Mouse (Mus musculus): ENCODE data around the gene Krt80. TPM values are rescaled to one million over a fixed set of nuclear protein-coding genes. Genes with fewer than 3 reads are reported as not detected.
A peak's percentile ranks its signal among the peaks of the same experiment; 100 is the strongest.

Gene Krt80
- polyA plus RNA-seq, 1 experiment from 2014 or later = 63.0 TPM

- Histone ChIP-seq H3K27me3 (ENCODE audit: control insufficient read depth, insufficient read depth, low read length) (no peaks in the 10 kb centered on the region), H3K9me3 (ENCODE audit: control insufficient read depth, low read length) (no peaks in the 10 kb centered on the region), H3K4me3 (ENCODE audit: low read depth, low read length) (no peak overlapping the region), H3K9ac (ENCODE audit: low read length) (no peak overlapping the region), H3K4me2 (replicated peaks; ENCODE audit: low read depth) (no peak overlapping the region), H3K27ac (replicated peaks) (no peak overlapping the region), H3K4me1 (replicated peaks; ENCODE audit: control insufficient read depth, insufficient read depth) (no peaks in the 10 kb centered on the region), H3K36me3 (ENCODE audit: control insufficient read depth, insufficient read depth, low read length) (no peaks in the 10 kb centered on the region)
- DNase-seq (ENCODE audit: low spot score) (no peak), ATAC-seq (ENCODE audit: low FRiP score, low TSS enrichment) (no peak)
- no peak for TF ChIP-seq EP300 (optimal IDR thresholded peaks at IDR 0.05)
- TF ChIP-seq CTCF (IDR thresholded peaks at IDR 0.05; ENCODE audit: low read depth) = peak; percentile 13; the same call in 1 of the 2 replicates
- 59% methylated on average over 10 of the region's 10 CpGs for WGBS
Measured at GRCm38 (mm10) chr15:101352706-101353465, 17.1 kb downstream of the Krt80 start.

- Histone ChIP-seq H3K9ac (ENCODE audit: low read length) (no peak overlapping the region), H3K27ac (replicated peaks) (no peak overlapping the region), H3K4me3 (ENCODE audit: low read depth, low read length) (no peak overlapping the region), H3K9me3 (ENCODE audit: control insufficient read depth, low read length) (no peaks in the 10 kb centered on the region), H3K36me3 (ENCODE audit: control insufficient read depth, insufficient read depth, low read length) (no peaks in the 10 kb centered on the region), H3K4me2 (replicated peaks; ENCODE audit: low read depth) (no peak overlapping the region), H3K27me3 (ENCODE audit: control insufficient read depth, insufficient read depth, low read length) (no peaks in the 10 kb centered on the region), H3K4me1 (replicated peaks; ENCODE audit: control insufficient read depth, insufficient read depth) (no peaks in the 10 kb centered on the region)
- TF ChIP-seq EP300 (optimal IDR thresholded peaks at IDR 0.05) (no peak), CTCF (IDR thresholded peaks at IDR 0.05; ENCODE audit: low read depth) (no peak)
- DNase-seq (ENCODE audit: low spot score) = no peak
- 84% methylated on average over 13 of the region's 13 CpGs for WGBS
- no peak for ATAC-seq (ENCODE audit: low FRiP score, low TSS enrichment)
Measured at GRCm38 (mm10) chr15:101352047-101352446, 17.9 kb downstream of the Krt80 start.

- WGBS = 60% methylated on average over 5 of the region's 5 CpGs
- Histone ChIP-seq H3K9ac (ENCODE audit: low read length) (no peak overlapping the region), H3K36me3 (ENCODE audit: control insufficient read depth, insufficient read depth, low read length) (no peaks in the 10 kb centered on the region), H3K4me1 (replicated peaks; ENCODE audit: control insufficient read depth, insufficient read depth) (no peaks in the 10 kb centered on the region), H3K9me3 (ENCODE audit: control insufficient read depth, low read length) (no peaks in the 10 kb centered on the region), H3K4me2 (replicated peaks; ENCODE audit: low read depth) (no peak overlapping the region), H3K27me3 (ENCODE audit: control insufficient read depth, insufficient read depth, low read length) (no peaks in the 10 kb centered on the region), H3K27ac (replicated peaks) (no peak overlapping the region), H3K4me3 (ENCODE audit: low read depth, low read length) (no peak overlapping the region)
- no peak for ATAC-seq (ENCODE audit: low FRiP score, low TSS enrichment)
- DNase-seq (ENCODE audit: low spot score) = peak; percentile 78
- no peak for TF ChIP-seq EP300 (optimal IDR thresholded peaks at IDR 0.05)
- TF ChIP-seq CTCF (IDR thresholded peaks at IDR 0.05; ENCODE audit: low read depth) = peak; percentile 87
Measured at GRCm38 (mm10) chr15:101341797-101342515, 28.0 kb downstream of the Krt80 start.

GRCm38 (mm10) chr15:101339537-101339936 is 30.4 kb downstream of the Krt80 start:
- TF ChIP-seq EP300 (optimal IDR thresholded peaks at IDR 0.05) = no peak
- TF ChIP-seq CTCF (IDR thresholded peaks at IDR 0.05; ENCODE audit: low read depth) = peak; percentile 100
- H3K36me3 ChIP-seq (ENCODE audit: control insufficient read depth, insufficient read depth, low read length) = no peaks in the 10 kb centered on the region
- H3K27me3 ChIP-seq (ENCODE audit: control insufficient read depth, insufficient read depth, low read length) = no peaks in the 10 kb centered on the region
- peak overlapping the region; percentile 58 for H3K27ac ChIP-seq (replicated peaks)
- WGBS = 0% methylated on average over 2 of the region's 2 CpGs
- H3K4me1 ChIP-seq (replicated peaks; ENCODE audit: control insufficient read depth, insufficient read depth) = no peaks in the 10 kb centered on the region
- H3K4me2 ChIP-seq (replicated peaks; ENCODE audit: low read depth) = no peak overlapping the region
- no peak overlapping the region for H3K4me3 ChIP-seq (ENCODE audit: low read depth, low read length)
- DNase-seq (ENCODE audit: low spot score) (peak; percentile 92), ATAC-seq (ENCODE audit: low FRiP score, low TSS enrichment) (peak; percentile 82)
- no peak overlapping the region for H3K9ac ChIP-seq (ENCODE audit: low read length)
- no peaks in the 10 kb centered on the region for H3K9me3 ChIP-seq (ENCODE audit: control insufficient read depth, low read length)

GRCm38 (mm10) chr15:101338359-101338758 is 31.6 kb downstream of the Krt80 start:
- H3K36me3 ChIP-seq (ENCODE audit: control insufficient read depth, insufficient read depth, low read length) = no peaks in the 10 kb centered on the region
- no peaks in the 10 kb centered on the region for H3K4me1 ChIP-seq (replicated peaks; ENCODE audit: control insufficient read depth, insufficient read depth)
- H3K4me3 ChIP-seq (ENCODE audit: low read depth, low read length) = no peak overlapping the region
- ATAC-seq (ENCODE audit: low FRiP score, low TSS enrichment) = peak; percentile 31; the same call in 1 of the 2 replicates
- peak overlapping the region; percentile 86 for H3K27ac ChIP-seq (replicated peaks)
- peak overlapping the region; percentile 18; the same call in 1 of the 2 replicates for H3K9ac ChIP-seq (ENCODE audit: low read length)
- TF ChIP-seq EP300 (optimal IDR thresholded peaks at IDR 0.05) (no peak), CTCF (IDR thresholded peaks at IDR 0.05; ENCODE audit: low read depth) (no peak)
- 46% methylated on average over 4 of the region's 4 CpGs for WGBS
- no peak for DNase-seq (ENCODE audit: low spot score)
- no peak overlapping the region for H3K4me2 ChIP-seq (replicated peaks; ENCODE audit: low read depth)
- H3K27me3 ChIP-seq (ENCODE audit: control insufficient read depth, insufficient read depth, low read length) = no peaks in the 10 kb centered on the region
- no peaks in the 10 kb centered on the region for H3K9me3 ChIP-seq (ENCODE audit: control insufficient read depth, low read length)
